ENCODE assay signal across 32 mouse cellular contexts in genomic region chr5:128365261-128365985, GRCm38 (mm10).
A peak's percentile ranks its signal among the peaks of the same experiment; 100 is the strongest.
DNase-seq lines count a peak whose midpoint lies in the region; ATAC-seq and TF ChIP-seq lines count a peak whose summit lies in the region.
"Had no signal": no experiment of that assay in that cellular context is flagged by ENCODE, and none has a peak within 500 bp of the region (broad histone marks: within the 10 kb centered on the region; RNA-seq: fewer than 3 reads in every experiment).

No protein-coding gene starts in this region.

- no peaks in the 10 kb centered on the region for H3K36me3 ChIP-seq in forebrain, postnatal 0 days (ENCODE audit: insufficient read depth)
- H3K36me3 ChIP-seq: heart, embryonic 12.5 days; limb, embryonic 10.5 days; limb, embryonic 15.5 days; liver, embryonic 13.5 days; midbrain, embryonic 12.5 days had no signal

- no peak overlapping the region for H3K4me2 ChIP-seq in forebrain, postnatal 0 days (ENCODE audit: low read depth)
- H3K4me2 ChIP-seq: forebrain, embryonic 13.5 days; heart, embryonic 12.5 days; hindbrain, embryonic 14.5 days; limb, embryonic 15.5 days; liver, embryonic 13.5 days; midbrain, embryonic 12.5 days had no signal

- H3K9me3 ChIP-seq in forebrain, postnatal 0 days (ENCODE audit: low read length): no peaks in the 10 kb centered on the region
- H3K9me3 ChIP-seq: forebrain, embryonic 13.5 days; limb, embryonic 10.5 days; limb, embryonic 15.5 days; midbrain, embryonic 12.5 days had no signal

- TF ChIP-seq CTCF in forebrain, postnatal 0 days (IDR thresholded peaks at IDR 0.05; ENCODE audit: low read depth): no peak

- no peaks in the 10 kb centered on the region for H3K27me3 ChIP-seq in forebrain, postnatal 0 days (ENCODE audit: insufficient read depth, low read length)
- H3K27me3 ChIP-seq: forebrain, embryonic 13.5 days; heart, embryonic 12.5 days; limb, embryonic 15.5 days; liver, embryonic 13.5 days; megakaryocyte, embryonic 14.5 days; midbrain, embryonic 12.5 days had no signal

- ATAC-seq in forebrain, postnatal 0 days: no peak
- ATAC-seq: CD4-positive, CD25-positive, alpha-beta regulatory T cell, adult 4 months; forebrain, embryonic 13.5 days; intestine, postnatal 0 days; lung, postnatal 0 days had no signal

- peaks cover 3% of the 10 kb centered on the region; the same call in 1 of the 2 replicates for H3K4me1 ChIP-seq in forebrain, postnatal 0 days (ENCODE audit: insufficient read depth)
- H3K4me1 ChIP-seq: forebrain, embryonic 13.5 days; heart, embryonic 12.5 days; limb, embryonic 15.5 days; liver, embryonic 13.5 days; megakaryocyte, embryonic 14.5 days; midbrain, embryonic 12.5 days had no signal

- H3K4me3 ChIP-seq in forebrain, postnatal 0 days (ENCODE audit: low read depth, low read length): no peak overlapping the region
- H3K4me3 ChIP-seq: forebrain, embryonic 13.5 days; heart, adult 2 months; heart, embryonic 12.5 days; limb, embryonic 10.5 days; limb, embryonic 15.5 days; liver, embryonic 13.5 days; midbrain, embryonic 12.5 days had no signal

- no peak overlapping the region for H3K27ac ChIP-seq in forebrain, postnatal 0 days (ENCODE audit: low read depth, low read length)
- H3K27ac ChIP-seq: forebrain, embryonic 13.5 days; heart, adult 2 months; hindbrain, embryonic 14.5 days; limb, embryonic 10.5 days; limb, embryonic 15.5 days; liver, embryonic 13.5 days; midbrain, embryonic 12.5 days had no signal

- peak; percentile 23 for DNase-seq in heart, adult 11 months
- DNase-seq in heart, adult 18-20 months: no peak
- DNase-seq in brain, adult 2 months (ENCODE audit: low read depth, low spot score): peak; percentile 80
- peak; percentile 42 to 48 for DNase-seq in left cerebral cortex, adult 18-20 months (ENCODE audit: low spot score in 2 of 2)
- DNase-seq in right cerebral cortex, postnatal 10 days (ENCODE audit: low spot score in 2 of 2): peak; percentile 39 to 41
- no peak for DNase-seq in forebrain, postnatal 0 days
- DNase-seq in cerebellum, postnatal 25 days: no peak
- DNase-seq: adrenal gland, postnatal 14 days; cerebellum, adult 18-20 months; cerebellum, postnatal 10 days; gastrocnemius, postnatal 25 days; heart, adult 2 months; heart, postnatal 4 days; kidney, adult 9 months; kidney, postnatal 25 days; liver, embryonic 13.5 days; lung, adult 18-20 months; lung, postnatal 4 days; retina, postnatal 1 day; spleen, adult 18-20 months; thymus, adult 2 months; thymus, postnatal 36 days had no signal

- WGBS in forebrain, postnatal 0 days: 78% methylated on average over 3 of the region's 3 CpGs

- H3K9ac ChIP-seq in forebrain, postnatal 0 days: no peak overlapping the region
- H3K9ac ChIP-seq: forebrain, embryonic 13.5 days; heart, embryonic 12.5 days; hindbrain, embryonic 14.5 days; limb, embryonic 15.5 days; liver, embryonic 13.5 days; midbrain, embryonic 12.5 days had no signal

Comparison
In these comparisons a context has a peak if more than half of its experiments do, and no peak if none do; other contexts are left out.
1. DNase-seq: peak in heart, adult 11 months (single experiment), brain, adult 2 months (single experiment), left cerebral cortex, adult 18-20 months (2 of 2) and right cerebral cortex, postnatal 10 days (2 of 2); none in heart, adult 18-20 months (0 of 2), forebrain, postnatal 0 days (single experiment) and cerebellum, postnatal 25 days (0 of 2).